ENCODE assay signal across 8 mouse cellular contexts in genomic region chr5:110357531-110358179, GRCm38 (mm10). TPM values are rescaled to one million over a fixed set of nuclear protein-coding genes. Genes with fewer than 3 reads are reported as not detected.
DNase-seq lines count a peak whose midpoint lies in the region.

No protein-coding gene starts in this region.

- H3K36me3 ChIP-seq in heart, embryonic 10.5 days, result no peaks in the 10 kb centered on the region
- H3K36me3 ChIP-seq in limb, embryonic 10.5 days, result no peaks in the 10 kb centered on the region

- H3K27me3 ChIP-seq in heart, embryonic 10.5 days (ENCODE audit: insufficient read depth, poor library complexity, severe bottlenecking), result peaks cover 31% of the 10 kb centered on the region
- H3K27me3 ChIP-seq in limb, embryonic 10.5 days (ENCODE audit: low read depth, poor library complexity, severe bottlenecking), result peaks cover 33% of the 10 kb centered on the region

- WGBS in heart, embryonic 10.5 days, result 41% methylated on average over 9 of the region's 9 CpGs
- 44% methylated on average over 9 of the region's 9 CpGs for WGBS in limb, embryonic 10.5 days

- no peak overlapping the region for H3K4me3 ChIP-seq in heart, embryonic 10.5 days
- no peak overlapping the region for H3K4me3 ChIP-seq in limb, embryonic 10.5 days

- DNase-seq in heart, adult 8-10 months (ENCODE audit: low spot score), result peak; percentile 71
- DNase-seq in heart, embryonic 10.5 days (ENCODE audit: low spot score), result no peak
- peak; percentile 89 to 93 for DNase-seq in cerebellum, postnatal 25 days
- DNase-seq in frontal cortex, postnatal 36 days (ENCODE audit: low spot score in 2 of 2), result peak; percentile 86 to 88
- DNase-seq in kidney, adult 18-20 months, result peak; percentile 87
- peak; percentile 90 for DNase-seq in limb, embryonic 10.5 days (ENCODE audit: low spot score)
- peak; percentile 36 to 57 for DNase-seq in monocyte, adult 2 months (ENCODE audit: low read depth in 1 of 2, low spot score in 2 of 2)
- DNase-seq in spleen, postnatal 10 days (ENCODE audit: low spot score in 2 of 2), result peak; percentile 75 to 88

- no peak overlapping the region for H3K27ac ChIP-seq in heart, embryonic 10.5 days
- H3K27ac ChIP-seq in limb, embryonic 10.5 days, result no peak overlapping the region

- H3K4me1 ChIP-seq in heart, embryonic 10.5 days, result no peaks in the 10 kb centered on the region
- peaks cover 7% of the 10 kb centered on the region; the same call in 1 of the 2 replicates for H3K4me1 ChIP-seq in limb, embryonic 10.5 days

- H3K9me3 ChIP-seq in heart, embryonic 10.5 days, result no peaks in the 10 kb centered on the region
- H3K9me3 ChIP-seq in limb, embryonic 10.5 days (replicated peaks), result no peaks in the 10 kb centered on the region

RNA-seq across cellular contexts. Expression of gene Lrcol1, which starts 13.1 kb away (rescaled TPM):
- total RNA-seq in heart, adult 8-10 months (2022), result not detected
- polyA plus RNA-seq in heart, embryonic 10.5 days (2016; fragmentation: Nextera tagmentation; extraction: Ambion mirVana), result not detected in 2 replicates
- not detected in 2 replicates for polyA plus RNA-seq in limb, embryonic 10.5 days (2016; fragmentation: Nextera tagmentation; extraction: Ambion mirVana)

RNA-seq across cellular contexts. Expression of gene P2rx2, which starts 14.6 kb away (rescaled TPM):
- total RNA-seq in heart, adult 8-10 months (2022), result not detected
- 0.27 and 0.44 TPM in 2 replicates for polyA plus RNA-seq in heart, embryonic 10.5 days (2016; fragmentation: Nextera tagmentation; extraction: Ambion mirVana)
- 0.39 and 0.66 TPM in 2 replicates for polyA plus RNA-seq in limb, embryonic 10.5 days (2016; fragmentation: Nextera tagmentation; extraction: Ambion mirVana)
